Mouse (Mus musculus): ENCODE measurements around the gene Rbfox3. TPM values are rescaled to one million over a fixed set of nuclear protein-coding genes. Genes with fewer than 3 reads are reported as not detected.

The Rbfox3 gene
- 64.7 and 69.3 TPM in 2 replicates for polyA plus RNA-seq (2014; fragmentation: Nextera tagmentation; extraction: Ambion mirVana)

- no peaks in the 10 kb centered on the region for H3K27me3 ChIP-seq (ENCODE audit: control insufficient read depth, insufficient read depth, low read length)
- 60% methylated on average over 4 of the region's 4 CpGs for WGBS
- ATAC-seq (ENCODE audit: low FRiP score) (no peak), DNase-seq (ENCODE audit: low spot score) (no peak)
- H3K9ac ChIP-seq, result peak within 1 kb of the TSS; percentile 19; the same call in 1 of the 2 replicates
- H3K27ac ChIP-seq, result peak within 1 kb of the TSS; percentile 98
- H3K4me3 ChIP-seq (replicated peaks; ENCODE audit: low read length), result no peak within 1 kb of the TSS
- peaks cover 27% of the 10 kb centered on the region for H3K4me1 ChIP-seq (replicated peaks; ENCODE audit: control insufficient read depth, insufficient read depth, low read length)
- H3K4me2 ChIP-seq (replicated peaks), result 0 out of 2 replicates have a peak within 1 kb of the TSS, but pooled peaks have one; percentile 65
- H3K36me3 ChIP-seq (replicated peaks; ENCODE audit: control insufficient read depth, insufficient read depth), result no peaks in the 10 kb centered on the region
- H3K9me3 ChIP-seq (ENCODE audit: control insufficient read depth, low read length), result no peaks in the 10 kb centered on the region
Observed at GRCm38 (mm10) chr11:118911307-118912070, at the start of gene Rbfox3. Rbfox3 (minus strand) TSS chr11:118911597.

GRCm38 (mm10) chr11:118960649-118961048 is 49.3 kb upstream of the Rbfox3 start:
- no peak overlapping the region for H3K27ac ChIP-seq

DNA sequence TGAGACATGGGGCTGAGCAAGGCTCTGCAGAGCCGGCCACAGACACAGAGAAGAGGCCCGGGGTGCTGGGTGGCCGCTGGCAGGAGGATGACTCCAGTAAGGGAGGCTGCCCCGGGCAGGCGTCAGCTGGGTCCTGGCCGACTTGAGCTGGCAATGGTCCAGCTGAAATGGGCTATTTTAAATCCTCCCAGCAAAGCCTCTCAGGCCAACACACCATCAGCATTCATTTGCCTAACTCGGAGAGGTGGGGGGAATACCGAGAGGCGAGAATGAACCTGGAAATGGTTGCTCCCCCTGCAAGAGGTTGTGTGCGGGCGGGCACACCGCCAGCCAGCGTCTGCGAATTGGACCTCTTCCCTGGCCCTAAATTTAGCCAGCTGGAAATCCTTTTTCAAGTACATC is 45.7 kb upstream of the Rbfox3 start:
- Histone ChIP-seq H3K27me3 (ENCODE audit: control insufficient read depth, insufficient read depth, low read length) (no peaks in the 10 kb centered on the region), H3K9ac (no peak overlapping the region), H3K4me1 (replicated peaks; ENCODE audit: control insufficient read depth, insufficient read depth, low read length) (peaks cover 35% of the 10 kb centered on the region), H3K36me3 (replicated peaks; ENCODE audit: control insufficient read depth, insufficient read depth) (no peaks in the 10 kb centered on the region), H3K9me3 (ENCODE audit: control insufficient read depth, low read length) (no peaks in the 10 kb centered on the region), H3K4me3 (replicated peaks; ENCODE audit: low read length) (no peak overlapping the region), H3K27ac (peak overlapping the region; percentile 62), H3K4me2 (replicated peaks) (peak overlapping the region; percentile 6; the same call in 1 of the 2 replicates)
- peak; percentile 72 for DNase-seq (ENCODE audit: low spot score)
- peak; percentile 65 for ATAC-seq (ENCODE audit: low FRiP score)
- WGBS, result 37% methylated on average over 14 of the region's 14 CpGs

More at GRCm38 (mm10) chr11:118960649-118961048, 49.3 kb upstream of the Rbfox3 start:
- peak; percentile 45 for DNase-seq (ENCODE audit: low spot score)
- Histone ChIP-seq H3K36me3 (replicated peaks; ENCODE audit: control insufficient read depth, insufficient read depth) (no peaks in the 10 kb centered on the region), H3K27me3 (ENCODE audit: control insufficient read depth, insufficient read depth, low read length) (no peaks in the 10 kb centered on the region), H3K4me1 (replicated peaks; ENCODE audit: control insufficient read depth, insufficient read depth, low read length) (peaks cover 32% of the 10 kb centered on the region), H3K9ac (no peak overlapping the region), H3K9me3 (ENCODE audit: control insufficient read depth, low read length) (no peaks in the 10 kb centered on the region), H3K4me3 (replicated peaks; ENCODE audit: low read length) (no peak overlapping the region), H3K4me2 (replicated peaks) (no peak overlapping the region)
- no peak; the same call in 1 of the 2 replicates for ATAC-seq (ENCODE audit: low FRiP score)
- 28% methylated on average over 3 of the region's 3 CpGs for WGBS

GRCm38 (mm10) chr11:118955016-118955415 is 43.6 kb upstream of the Rbfox3 start:
- Histone ChIP-seq H3K4me1 (replicated peaks; ENCODE audit: control insufficient read depth, insufficient read depth, low read length) (peaks cover 28% of the 10 kb centered on the region), H3K9ac (no peak overlapping the region), H3K4me3 (replicated peaks; ENCODE audit: low read length) (no peak overlapping the region), H3K9me3 (ENCODE audit: control insufficient read depth, low read length) (no peaks in the 10 kb centered on the region), H3K4me2 (replicated peaks) (no peak overlapping the region), H3K27ac (peak overlapping the region; percentile 35; the same call in 1 of the 2 replicates), H3K27me3 (ENCODE audit: control insufficient read depth, insufficient read depth, low read length) (no peaks in the 10 kb centered on the region), H3K36me3 (replicated peaks; ENCODE audit: control insufficient read depth, insufficient read depth) (no peaks in the 10 kb centered on the region)
- DNase-seq (ENCODE audit: low spot score) (no peak), ATAC-seq (ENCODE audit: low FRiP score) (no peak)
- 40% methylated on average over 6 of the region's 6 CpGs for WGBS

DNA sequence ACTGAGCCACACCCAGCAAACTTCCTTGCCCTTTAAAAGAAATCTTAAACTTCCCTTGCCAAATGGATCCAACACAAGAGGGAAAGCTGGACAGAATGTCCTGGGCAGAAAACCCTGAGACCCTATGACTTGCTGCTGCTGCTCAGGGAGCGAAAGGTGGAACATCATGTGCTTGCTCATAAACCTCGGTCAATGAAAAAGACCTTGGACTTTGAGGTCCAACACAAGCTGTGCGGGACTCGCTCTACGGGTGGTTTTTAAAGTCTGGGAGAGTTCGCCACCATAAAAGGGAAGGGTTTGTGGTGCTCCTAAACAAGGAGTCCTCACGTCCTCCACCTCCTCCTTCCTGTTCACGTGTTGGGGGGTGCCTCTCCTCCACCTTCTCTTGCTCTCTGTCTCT is 34.5 kb upstream of the Rbfox3 start:
- DNase-seq (ENCODE audit: low spot score) (no peak), ATAC-seq (ENCODE audit: low FRiP score) (no peak)
- Histone ChIP-seq H3K9ac (no peak overlapping the region), H3K27ac (no peak overlapping the region), H3K4me1 (replicated peaks; ENCODE audit: control insufficient read depth, insufficient read depth, low read length) (peaks cover 5% of the 10 kb centered on the region; the same call in 1 of the 2 replicates), H3K27me3 (ENCODE audit: control insufficient read depth, insufficient read depth, low read length) (no peaks in the 10 kb centered on the region), H3K36me3 (replicated peaks; ENCODE audit: control insufficient read depth, insufficient read depth) (no peaks in the 10 kb centered on the region), H3K4me3 (replicated peaks; ENCODE audit: low read length) (no peak overlapping the region), H3K9me3 (ENCODE audit: control insufficient read depth, low read length) (no peaks in the 10 kb centered on the region), H3K4me2 (replicated peaks) (no peak overlapping the region)
- 94% methylated on average over 8 of the region's 8 CpGs for WGBS

- WGBS, result 39% methylated on average over 5 of the region's 5 CpGs
- Histone ChIP-seq H3K4me2 (replicated peaks) (no peak overlapping the region), H3K27me3 (ENCODE audit: control insufficient read depth, insufficient read depth, low read length) (no peaks in the 10 kb centered on the region), H3K9me3 (ENCODE audit: control insufficient read depth, low read length) (no peaks in the 10 kb centered on the region), H3K4me3 (replicated peaks; ENCODE audit: low read length) (no peak overlapping the region), H3K9ac (no peak overlapping the region), H3K4me1 (replicated peaks; ENCODE audit: control insufficient read depth, insufficient read depth, low read length) (peaks cover 5% of the 10 kb centered on the region; the same call in 1 of the 2 replicates), H3K27ac (no peak overlapping the region), H3K36me3 (replicated peaks; ENCODE audit: control insufficient read depth, insufficient read depth) (no peaks in the 10 kb centered on the region)
- ATAC-seq (ENCODE audit: low FRiP score) (no peak), DNase-seq (ENCODE audit: low spot score) (no peak)
Observed at GRCm38 (mm10) chr11:118941268-118941667, 29.9 kb upstream of the Rbfox3 start.

- H3K36me3 ChIP-seq (replicated peaks; ENCODE audit: control insufficient read depth, insufficient read depth), result no peaks in the 10 kb centered on the region
- H3K4me2 ChIP-seq (replicated peaks), result no peak overlapping the region
- no peaks in the 10 kb centered on the region for H3K27me3 ChIP-seq (ENCODE audit: control insufficient read depth, insufficient read depth, low read length)
- H3K27ac ChIP-seq, result no peak overlapping the region
- H3K4me3 ChIP-seq (replicated peaks; ENCODE audit: low read length), result no peak overlapping the region
- DNase-seq (ENCODE audit: low spot score) (peak; percentile 64), ATAC-seq (ENCODE audit: low FRiP score) (peak; percentile 57; the same call in 1 of the 2 replicates)
- H3K9me3 ChIP-seq (ENCODE audit: control insufficient read depth, low read length), result no peaks in the 10 kb centered on the region
- no peak overlapping the region for H3K9ac ChIP-seq
- peaks cover 5% of the 10 kb centered on the region; the same call in 1 of the 2 replicates for H3K4me1 ChIP-seq (replicated peaks; ENCODE audit: control insufficient read depth, insufficient read depth, low read length)
- WGBS, result 47% methylated on average over 11 of the region's 11 CpGs
Observed at GRCm38 (mm10) chr11:118940539-118940938, 29.1 kb upstream of the Rbfox3 start.

DNA sequence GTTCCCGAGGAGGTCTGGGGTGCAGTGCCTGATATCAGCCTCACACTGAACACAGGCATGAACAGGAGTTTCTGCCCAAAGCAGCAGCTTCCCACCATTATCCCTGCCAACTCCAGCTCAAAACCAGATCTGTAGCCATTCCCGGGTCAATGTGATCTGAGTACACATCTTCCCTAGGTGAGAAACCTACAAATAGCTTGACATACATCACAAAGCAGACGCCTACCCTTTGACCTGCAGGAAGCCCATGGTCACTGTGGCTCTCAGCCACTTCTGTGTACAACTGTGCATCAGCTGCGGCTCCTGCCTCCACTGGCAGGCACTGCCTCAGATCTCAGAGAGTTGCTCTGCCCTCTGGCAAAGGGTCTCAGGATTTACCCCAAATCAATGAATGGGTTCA is 28.3 kb upstream of the Rbfox3 start:
- H3K9ac ChIP-seq, result no peak overlapping the region
- H3K9me3 ChIP-seq (ENCODE audit: control insufficient read depth, low read length), result no peaks in the 10 kb centered on the region
- no peak for DNase-seq (ENCODE audit: low spot score)
- H3K27me3 ChIP-seq (ENCODE audit: control insufficient read depth, insufficient read depth, low read length), result no peaks in the 10 kb centered on the region
- H3K4me3 ChIP-seq (replicated peaks; ENCODE audit: low read length), result no peak overlapping the region
- peaks cover 5% of the 10 kb centered on the region; the same call in 1 of the 2 replicates for H3K4me1 ChIP-seq (replicated peaks; ENCODE audit: control insufficient read depth, insufficient read depth, low read length)
- no peak overlapping the region for H3K27ac ChIP-seq
- H3K4me2 ChIP-seq (replicated peaks), result no peak overlapping the region
- WGBS, result 92% methylated on average over 4 of the region's 4 CpGs
- H3K36me3 ChIP-seq (replicated peaks; ENCODE audit: control insufficient read depth, insufficient read depth), result no peaks in the 10 kb centered on the region
- no peak for ATAC-seq (ENCODE audit: low FRiP score)

GRCm38 (mm10) chr11:118934925-118935324 is 23.5 kb upstream of the Rbfox3 start:
- DNase-seq (ENCODE audit: low spot score) (no peak), ATAC-seq (ENCODE audit: low FRiP score) (no peak)
- no peak overlapping the region for H3K27ac ChIP-seq
- no peak overlapping the region for H3K4me3 ChIP-seq (replicated peaks; ENCODE audit: low read length)
- whole genome bisulfite sequencing, result 68% methylated on average over 1 of the region's 1 CpGs
- H3K9ac ChIP-seq, result no peak overlapping the region
- H3K36me3 ChIP-seq (replicated peaks; ENCODE audit: control insufficient read depth, insufficient read depth), result no peaks in the 10 kb centered on the region
- H3K27me3 ChIP-seq (ENCODE audit: control insufficient read depth, insufficient read depth, low read length), result no peaks in the 10 kb centered on the region
- peaks cover 5% of the 10 kb centered on the region; the same call in 1 of the 2 replicates for H3K9me3 ChIP-seq (ENCODE audit: control insufficient read depth, low read length)
- H3K4me2 ChIP-seq (replicated peaks), result no peak overlapping the region
- H3K4me1 ChIP-seq (replicated peaks; ENCODE audit: control insufficient read depth, insufficient read depth, low read length), result no peaks in the 10 kb centered on the region

Measured in hindbrain, embryonic 14.5 days (tissue).